Mouse (Mus musculus) bone marrow macrophage, adult 2 months (primary cell): Measurements from ENCODE around the gene Itm2c.

Source experiments
- CTCF ChIP-seq: IDR thresholded peaks from 2 replicates; pipeline ENCODE4 v1.5.1; 2012; ENCODE audit warnings: low read depth, mild to moderate bottlenecking, low read length, moderate library complexity
- POLR2A ChIP-seq: IDR thresholded peaks from 2 replicates; pipeline ENCODE4 v1.6.1; 2012; ENCODE audit warnings: mild to moderate bottlenecking, low read depth, low read length, borderline replicate concordance

GRCm38 (mm10) chr1:85906892-85907291, 12.8 kb downstream of the Itm2c start:
- TF ChIP-seq CTCF (no peak), POLR2A (no peak)
